Mouse (Mus musculus) embryo, embryonic 9.5 days (tissue): ENCODE measurements around the gene Lyar.

Source experiments
- DNase-seq: peaks from one replicate; pipeline ENCODE4 v3.0.0-alpha.2; 2017; ENCODE audit errors: extremely low spot score

Gene Lyar

DNA sequence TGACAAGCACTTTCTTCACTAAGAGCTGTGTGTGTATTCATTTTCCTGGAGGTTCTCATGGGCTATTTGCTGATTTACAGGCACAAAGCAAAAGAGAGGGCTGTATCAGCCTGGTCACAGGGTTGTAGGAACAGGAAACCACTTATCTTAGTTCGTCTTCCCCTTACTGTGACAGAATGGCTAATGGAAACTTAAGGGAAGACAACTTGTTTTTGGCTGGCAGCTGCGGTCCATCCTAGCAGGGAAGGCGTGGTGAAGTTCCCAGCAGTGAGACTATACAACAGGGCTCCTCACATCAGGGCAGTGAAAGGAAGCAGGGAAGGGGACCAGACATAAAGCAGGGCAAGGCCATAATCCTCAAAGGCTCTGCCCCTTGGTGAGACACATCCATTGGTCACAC, 35.4 kb downstream of the Lyar start:
- no peak for DNase-seq

DNA sequence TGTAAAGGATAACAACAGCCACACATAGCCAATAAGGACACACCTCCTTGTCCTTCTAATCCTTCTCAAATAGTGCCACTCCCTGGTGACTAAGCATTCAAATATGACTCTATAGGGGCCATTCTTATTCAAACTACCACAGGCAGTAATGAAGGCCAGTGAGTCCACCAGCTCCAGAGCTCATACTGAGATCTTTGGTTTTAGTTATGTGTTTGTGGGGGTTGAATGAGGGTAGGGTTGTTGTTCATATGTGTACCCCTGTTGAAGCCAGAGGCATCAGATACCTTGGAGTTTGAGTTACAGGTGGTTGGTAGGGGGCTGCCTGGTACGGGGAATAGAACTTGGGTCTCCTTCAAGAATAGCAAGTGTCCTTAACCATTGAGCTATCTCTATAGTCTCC, 36.3 kb downstream of the Lyar start:
- DNase-seq, result no peak

DNA sequence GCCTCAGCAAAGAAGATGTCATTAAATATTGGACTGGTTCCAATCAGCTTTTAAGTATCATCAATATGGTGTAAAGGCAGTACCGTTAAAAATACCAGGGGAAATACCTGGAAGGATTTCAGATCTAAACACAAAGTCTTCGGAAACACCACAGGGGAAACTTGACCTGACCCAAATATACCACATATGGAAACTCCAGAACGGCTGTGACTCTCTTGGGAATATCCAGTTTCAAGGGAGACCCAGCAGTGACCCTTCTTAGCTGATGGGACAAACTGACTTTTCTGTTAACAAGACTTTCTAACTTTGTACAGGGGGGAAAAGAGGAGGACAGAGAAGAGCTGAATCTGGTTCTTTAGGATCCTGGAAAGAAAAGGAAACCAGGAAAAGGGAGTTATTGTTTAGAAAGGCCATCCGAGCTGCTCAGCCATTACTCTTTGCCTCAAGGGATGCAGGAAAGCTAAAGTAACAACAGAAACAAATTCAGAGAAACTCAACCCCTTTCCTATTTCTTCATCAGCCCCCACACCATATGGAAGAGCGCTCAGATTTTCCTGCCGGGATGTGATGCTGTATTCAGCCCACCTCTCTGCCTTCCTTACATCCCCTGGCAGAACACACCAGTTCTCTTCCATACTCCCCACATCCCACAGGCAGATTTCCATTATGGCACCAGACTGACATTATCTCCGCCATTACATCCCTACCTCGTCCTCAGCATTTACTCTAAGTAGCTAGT, 37.9 kb downstream of the Lyar start:
- no peak for DNase-seq

DNA sequence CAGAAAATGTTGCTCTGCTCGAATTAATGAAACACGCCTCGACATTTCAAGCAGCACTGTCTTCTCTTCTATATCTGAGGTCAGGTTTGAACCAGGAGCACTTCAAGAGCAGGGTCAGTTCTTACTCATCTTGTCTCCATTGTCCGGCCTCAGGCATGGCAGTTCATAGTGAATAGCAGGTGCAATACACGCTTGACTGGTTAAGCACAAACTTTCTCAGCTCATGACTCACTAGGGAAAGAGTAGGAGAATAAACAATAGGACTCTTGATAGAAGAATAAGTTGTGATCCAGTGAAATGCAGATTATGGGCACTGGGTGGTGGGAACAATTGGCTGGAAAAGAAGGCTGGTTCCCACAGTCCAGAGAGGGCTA, 38.5 kb downstream of the Lyar start:
- DNase-seq, result no peak

DNA sequence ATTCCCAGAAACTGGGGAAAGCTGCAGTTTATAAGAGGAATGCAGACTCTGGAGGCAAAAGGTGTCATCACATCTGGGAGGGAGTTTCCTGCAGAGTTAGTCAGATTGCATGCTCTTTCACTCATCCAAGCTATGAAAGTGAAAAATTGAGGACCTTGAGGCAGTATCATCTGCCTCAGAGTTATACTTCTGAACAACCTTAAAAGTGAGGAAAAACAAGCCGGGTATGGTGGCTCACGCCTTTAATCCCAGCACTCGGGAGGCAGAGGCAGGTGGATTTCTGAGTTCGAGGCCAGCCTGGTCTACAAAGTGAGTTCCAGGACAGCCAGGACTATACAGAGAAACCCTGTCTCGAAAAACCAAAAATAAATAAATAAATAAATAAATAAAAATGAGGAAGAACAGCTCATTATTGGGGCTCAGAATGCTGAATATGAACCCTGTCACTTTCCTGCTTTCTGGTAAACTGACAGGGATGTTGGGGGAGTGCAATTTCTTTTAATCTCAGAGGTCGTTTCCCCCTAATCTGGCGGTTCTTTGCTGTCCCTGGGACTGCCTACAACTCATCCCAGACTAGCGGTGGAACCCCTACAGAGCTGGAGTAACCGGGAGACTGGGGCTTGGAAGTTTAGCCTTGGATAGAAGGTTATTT, 39.3 kb downstream of the Lyar start:
- no peak for DNase-seq

DNA sequence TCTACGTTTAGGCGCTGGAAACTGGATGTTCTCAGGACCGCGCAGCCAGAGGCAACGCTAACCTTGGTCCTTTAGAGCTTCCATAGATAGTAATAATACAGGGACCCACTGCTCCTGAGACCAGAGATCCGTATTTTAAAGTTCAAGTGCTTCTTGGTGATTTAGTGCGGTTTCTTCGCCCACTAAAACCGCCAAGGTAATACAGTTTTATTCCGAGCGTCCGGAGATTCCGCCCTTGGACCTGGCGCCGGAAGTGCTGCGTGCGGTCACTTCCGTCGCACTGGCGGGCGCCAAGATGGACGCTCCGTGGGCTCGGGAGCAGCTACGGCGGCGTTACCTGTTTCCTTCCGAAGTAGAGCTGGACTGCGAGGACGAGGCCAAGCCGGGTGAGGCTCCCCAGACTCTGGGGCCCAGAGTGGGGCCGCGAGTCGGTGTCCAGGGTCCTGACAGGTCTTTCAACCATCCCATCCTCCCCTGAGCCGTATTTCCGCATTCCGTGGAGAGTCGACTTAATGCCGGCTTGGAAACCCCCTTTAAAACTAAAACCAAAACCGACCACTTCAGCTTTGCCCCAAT, 39.9 kb downstream of the Lyar start, which contains the start of gene Tmem128:
Tmem128 (plus strand) TSS at position 79 of the 576 bp plus-strand sequence.
- DNase-seq, result peak; percentile 62

DNA sequence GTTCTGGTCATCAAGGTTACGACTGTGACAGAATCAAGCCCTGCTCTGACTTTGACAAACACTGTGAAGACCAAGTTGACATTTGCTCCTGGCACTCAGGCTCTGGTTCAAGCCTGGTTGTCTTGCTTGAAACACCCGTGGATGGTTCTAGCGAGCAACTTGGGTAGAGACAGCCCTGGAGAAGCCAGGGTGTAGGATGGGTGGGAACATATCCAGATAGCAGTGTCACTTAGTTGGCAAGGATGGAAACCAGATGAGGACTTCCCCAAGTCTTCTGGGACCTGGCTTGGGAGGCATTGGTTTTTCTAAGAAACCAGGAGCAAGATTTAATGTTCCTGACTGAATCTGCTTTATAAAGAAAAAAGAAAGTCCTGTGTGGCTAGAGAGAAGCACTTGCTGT, 50.7 kb downstream of the Lyar start:
- no peak for DNase-seq

DNA sequence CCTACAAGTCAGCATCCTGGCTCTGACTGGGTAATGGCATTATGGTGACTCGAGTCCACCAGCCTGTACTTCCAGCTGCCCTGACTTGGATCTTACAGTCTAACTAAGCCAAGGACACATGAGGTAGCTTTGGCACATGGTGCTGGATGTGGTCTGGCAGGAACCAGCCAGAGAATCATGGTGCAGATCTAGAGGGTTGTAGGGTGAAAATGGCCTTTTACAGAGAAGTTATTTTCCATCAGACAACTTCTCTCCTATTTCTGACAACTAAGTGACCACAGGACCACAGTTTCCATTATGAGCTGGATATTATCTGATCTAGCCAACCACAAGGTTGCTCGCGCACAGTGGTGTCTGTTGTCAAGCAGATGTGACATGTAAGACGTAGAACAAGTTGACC, 53.6 kb downstream of the Lyar start:
- DNase-seq, result no peak

DNA sequence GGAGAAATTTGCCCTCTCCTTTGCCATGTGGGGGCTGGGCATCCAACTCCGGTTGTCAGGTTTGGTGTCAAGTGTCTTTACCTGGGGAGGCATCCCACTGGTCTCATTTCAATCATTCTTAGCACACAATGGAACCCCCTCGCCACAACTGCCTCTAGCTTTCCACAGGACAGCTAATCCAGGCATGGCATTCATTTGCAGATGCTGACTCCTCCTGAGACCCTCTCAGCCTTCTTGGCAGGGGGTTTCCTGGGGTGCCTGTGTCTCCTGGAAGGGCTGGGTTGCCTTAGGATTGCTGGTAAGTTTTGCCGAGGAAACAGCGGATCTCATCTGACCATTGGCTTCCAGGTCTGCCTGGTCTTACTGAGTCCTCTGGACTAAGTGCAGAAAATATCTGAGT, 55.5 kb downstream of the Lyar start, which contains the start of gene Otop1:
Otop1 (plus strand) TSS at position 202 of the 400 bp plus-strand sequence.
- no peak for DNase-seq

DNA sequence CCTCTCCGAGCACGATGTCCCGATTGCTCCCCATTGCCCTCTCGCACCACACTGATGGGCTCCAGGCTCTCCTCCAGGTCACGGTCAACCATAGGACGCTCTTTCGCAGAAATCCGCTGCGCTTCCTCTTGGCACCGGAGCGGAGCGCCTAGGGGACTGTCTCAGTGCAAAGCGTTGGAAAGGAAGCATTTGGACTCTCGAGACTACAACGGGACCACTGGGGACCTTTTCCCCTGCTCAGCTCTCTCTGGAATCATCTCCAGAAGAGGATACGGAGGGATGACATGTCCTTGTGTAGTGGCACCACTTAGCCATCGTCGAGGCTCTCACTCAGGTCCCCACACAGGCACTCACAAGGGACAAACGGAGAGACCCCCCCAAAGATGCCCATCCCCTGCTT, 56.2 kb downstream of the Lyar start:
- peak; percentile 27 for DNase-seq

DNA sequence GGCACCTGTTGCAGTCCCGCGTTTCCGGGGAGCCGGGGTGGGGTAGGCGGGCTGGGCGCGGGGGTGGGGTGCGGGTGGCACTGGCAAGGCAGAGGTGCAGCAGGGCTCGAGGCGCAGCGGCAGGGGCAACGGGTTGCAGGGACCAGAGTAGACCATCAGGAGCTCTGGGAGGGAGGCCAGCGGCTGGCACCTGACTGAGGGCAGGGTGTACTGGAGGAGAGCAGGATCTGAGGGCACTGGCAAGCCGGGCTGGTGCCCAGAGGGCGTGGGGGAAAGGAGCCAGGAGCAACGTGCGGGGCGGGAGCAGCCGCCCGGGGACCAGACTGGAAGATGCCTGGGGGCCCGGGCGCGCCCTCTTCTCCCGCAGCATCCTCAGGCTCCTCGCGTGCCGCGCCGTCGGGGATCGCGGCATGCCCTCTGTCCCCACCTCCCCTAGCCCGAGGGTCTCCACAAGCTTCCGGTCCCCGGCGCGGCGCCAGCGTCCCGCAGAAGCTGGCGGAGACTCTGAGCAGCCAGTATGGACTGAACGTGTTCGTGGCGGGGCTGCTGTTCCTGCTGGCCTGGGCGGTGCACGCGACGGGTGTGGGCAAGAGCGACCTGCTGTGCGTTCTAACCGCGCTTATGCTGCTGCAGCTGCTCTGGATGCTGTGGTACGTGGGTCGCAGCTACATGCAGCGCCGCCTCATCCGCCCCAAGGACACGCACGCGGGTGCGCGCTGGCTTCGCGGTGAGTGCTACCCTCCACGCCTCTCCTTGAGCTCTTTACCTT, 57.0 kb downstream of the Lyar start:
- peak; percentile 21 for DNase-seq

DNA sequence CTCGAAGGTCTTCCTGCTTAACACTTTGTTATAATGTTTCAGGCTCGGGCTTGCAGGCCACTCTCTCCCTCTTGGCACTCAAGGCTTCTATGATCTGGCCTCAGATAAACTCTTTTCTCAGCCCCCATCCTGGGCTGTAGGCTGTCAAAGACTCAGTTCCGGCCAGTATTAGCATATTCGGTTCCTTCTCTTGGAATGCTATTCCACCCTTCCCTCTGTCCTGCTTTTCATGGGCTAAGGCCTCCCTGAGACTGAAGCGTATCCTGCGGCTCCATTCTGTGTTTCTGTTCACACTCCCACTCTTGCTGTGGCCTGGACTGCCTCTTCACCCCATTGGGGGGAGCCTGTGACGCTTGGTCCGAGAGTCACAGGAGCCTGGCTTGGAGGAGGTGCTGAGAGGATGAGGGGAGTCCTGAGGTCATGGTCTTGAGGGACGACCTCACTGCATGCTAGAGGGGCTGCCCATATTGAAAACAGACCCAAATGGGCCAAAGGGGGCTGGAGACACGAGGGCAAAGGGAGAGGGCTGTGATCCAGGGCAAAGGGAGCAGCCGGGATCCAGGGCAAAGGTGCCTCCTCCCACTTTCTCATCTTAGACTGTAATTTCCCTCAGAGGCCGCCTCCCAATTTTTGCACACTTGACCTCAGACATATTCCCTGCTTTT, 57.8 kb downstream of the Lyar start:
- peak; percentile 27 for DNase-seq

DNA sequence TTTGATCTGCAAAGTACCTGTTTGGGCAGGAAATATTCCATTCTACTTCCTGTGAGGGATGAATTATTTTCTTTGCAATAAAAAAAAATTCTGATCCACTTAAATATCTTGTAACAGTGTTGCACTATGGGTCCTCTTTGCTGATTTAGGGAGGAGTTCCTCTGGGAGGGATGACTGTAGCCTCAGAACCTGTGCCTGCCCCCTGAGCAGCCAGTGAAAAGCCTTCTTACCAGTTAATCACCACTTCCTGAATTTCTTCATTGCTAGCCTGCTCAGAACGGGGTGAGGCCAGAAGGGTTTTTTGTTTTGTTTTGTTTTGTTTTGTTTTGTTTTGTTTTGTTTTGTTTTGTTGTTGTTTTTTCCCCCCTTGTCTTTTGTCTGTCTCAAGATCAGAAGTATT, 59.8 kb downstream of the Lyar start:
- DNase-seq, result no peak
